Mouse (Mus musculus) MEL (cell line): ENCODE data around the gene Phyhipl. TPM values are rescaled to one million over a fixed set of nuclear protein-coding genes. Genes with fewer than 3 reads are reported as not detected.

ENCODE experiments used
- DNase-seq: peaks from one replicate; pipeline ENCODE4 v3.0.0; 2011; ENCODE audit warnings: low read depth, low spot score
- H3K27ac ChIP-seq: 2 replicates; pipeline ENCODE4 v1.5.1; 2012; ENCODE audit warnings: low read depth, mild to moderate bottlenecking, control low read depth, low read length, moderate library complexity; ENCODE audit not compliant: control insufficient read depth
- H3K27me3 ChIP-seq, 2 experiments: fragments of 150-350 bp in 1 of 2; sonication (generic) in 1 of 2; 2 replicates each; pipeline ENCODE4 v1.6.1; 2012; ENCODE audit warnings: low read length in 2 of 2, mild to moderate bottlenecking in 2 of 2, improper control_type of control experiment in 1 of 2, moderate library complexity in 1 of 2; ENCODE audit not compliant: insufficient read depth in 2 of 2, control insufficient read depth in 1 of 2
- H3K36me3 ChIP-seq, 2 experiments: 2 replicates each; pipeline ENCODE4 v1.6.1; 2012 to 2014; ENCODE audit warnings: low read length in 2 of 2, improper control_type of control experiment in 1 of 2, inconsistent platforms in 1 of 2, mild to moderate bottlenecking in 1 of 2; ENCODE audit not compliant: insufficient read depth in 2 of 2, control insufficient read depth in 1 of 2
- H3K4me1 ChIP-seq, 2 experiments: fragments of 150-350 bp in 1 of 2; sonication (generic) in 1 of 2; 2 replicates each; pipeline ENCODE4 v1.6.1; 2012; ENCODE audit warnings: low read length in 2 of 2, improper control_type of control experiment in 1 of 2, mild to moderate bottlenecking in 1 of 2; ENCODE audit not compliant: insufficient read depth in 2 of 2, control insufficient read depth in 1 of 2
- H3K4me3 ChIP-seq, 2 experiments: fragments of 150-350 bp in 1 of 2; sonication (generic) in 1 of 2; 2 replicates each; pipeline ENCODE4 v1.5.1; 2012; ENCODE audit warnings: low read depth in 2 of 2, low read length in 2 of 2, mild to moderate bottlenecking in 2 of 2, moderate library complexity in 2 of 2, control low read depth in 1 of 2, improper control_type of control experiment in 1 of 2; ENCODE audit not compliant: control insufficient read depth in 1 of 2, insufficient read depth in 1 of 2
- H3K79me2 ChIP-seq: 2 replicates; pipeline ENCODE4 v1.6.1; 2012; ENCODE audit warnings: mild to moderate bottlenecking, low read length, moderate library complexity; ENCODE audit not compliant: control insufficient read depth, poor library complexity, insufficient read depth
- H3K9ac ChIP-seq: 2 replicates; pipeline ENCODE4 v1.6.1; 2012; ENCODE audit warnings: low read depth, mild to moderate bottlenecking, control low read depth, low read length, moderate library complexity; ENCODE audit not compliant: control insufficient read depth, poor library complexity, severe bottlenecking
- H3K9me3 ChIP-seq: fragments of 150-350 bp; sonication (generic); replicated peaks from 2 replicates; pipeline ENCODE4 v1.6.1; 2012; ENCODE audit warnings: mild to moderate bottlenecking, low read length, improper control_type of control experiment, moderate library complexity; ENCODE audit not compliant: insufficient read depth
- BHLHE40 ChIP-seq: IDR thresholded peaks from 2 replicates; pipeline ENCODE4 v1.6.1; 2012; ENCODE audit warnings: low read depth, mild to moderate bottlenecking, inconsistent platforms, low read length, improper control_type of control experiment, borderline replicate concordance
- CHD1 ChIP-seq: IDR thresholded peaks from 2 replicates; pipeline ENCODE4 v1.6.1; 2012; ENCODE audit warnings: low read depth, mild to moderate bottlenecking, inconsistent platforms, low read length, improper control_type of control experiment
- CHD2 ChIP-seq: IDR thresholded peaks from 2 replicates; pipeline ENCODE4 v1.6.1; 2011; ENCODE audit warnings: low read length, improper control_type of control experiment
- E2F4 ChIP-seq: IDR thresholded peaks from 2 replicates; pipeline ENCODE4 v1.6.1; 2011; ENCODE audit warnings: low read depth, low read length, improper control_type of control experiment, borderline replicate concordance
- ELF1 ChIP-seq: IDR thresholded peaks from 2 replicates; pipeline ENCODE4 v1.6.1; 2014; ENCODE audit warnings: low read depth, mild to moderate bottlenecking, inconsistent platforms, low read length, improper control_type of control experiment, moderate library complexity
- ETS1 ChIP-seq: IDR thresholded peaks from 2 replicates; pipeline ENCODE4 v1.6.1; 2012; ENCODE audit warnings: low read depth, mild to moderate bottlenecking, inconsistent platforms, low read length, improper control_type of control experiment, moderate library complexity
- GABPA ChIP-seq: IDR thresholded peaks from 2 replicates; pipeline ENCODE4 v1.6.1; 2012; ENCODE audit warnings: low read depth, mild to moderate bottlenecking, inconsistent platforms, low read length, improper control_type of control experiment, moderate library complexity
- KAT2A ChIP-seq: conservative IDR thresholded peaks from 2 replicates; pipeline ENCODE4 v1.6.1; 2012; ENCODE audit warnings: low read depth, low read length, improper control_type of control experiment, inconsistent platforms
- MAFK ChIP-seq: IDR thresholded peaks from 2 replicates; pipeline ENCODE4 v1.6.1; 2011; ENCODE audit warnings: low read depth, mild to moderate bottlenecking, low read length, improper control_type of control experiment, borderline replicate concordance
- MAZ ChIP-seq: IDR thresholded peaks from 2 replicates; pipeline ENCODE4 v1.6.1; 2012; ENCODE audit warnings: low read depth, mild to moderate bottlenecking, inconsistent platforms, low read length, improper control_type of control experiment
- MEF2A ChIP-seq: IDR thresholded peaks from 2 replicates; pipeline ENCODE4 v1.6.1; 2014; ENCODE audit warnings: low read depth, mild to moderate bottlenecking, inconsistent platforms, low read length, improper control_type of control experiment; ENCODE audit not compliant: poor library complexity, insufficient replicate concordance, severe bottlenecking; ENCODE audit errors: extremely low read depth
- MXI1 ChIP-seq: IDR thresholded peaks from 2 replicates; pipeline ENCODE4 v1.6.1; 2011; ENCODE audit warnings: mild to moderate bottlenecking, low read depth, low read length, improper control_type of control experiment
- MYB ChIP-seq: IDR thresholded peaks from 2 replicates; pipeline ENCODE4 v1.6.1; 2011; ENCODE audit warnings: mild to moderate bottlenecking, low read depth, low read length, improper control_type of control experiment
- NELFE ChIP-seq: IDR thresholded peaks from 2 replicates; pipeline ENCODE4 v1.6.1; 2011; ENCODE audit warnings: low read depth, low read length, improper control_type of control experiment
- NRF1 ChIP-seq: IDR thresholded peaks from 2 replicates; pipeline ENCODE4 v1.6.1; 2014; ENCODE audit warnings: low read depth, mild to moderate bottlenecking, inconsistent platforms, low read length, improper control_type of control experiment, moderate library complexity; ENCODE audit not compliant: poor library complexity, insufficient read depth, severe bottlenecking
- POLR2AphosphoS2 ChIP-seq: IDR thresholded peaks from 2 replicates; pipeline ENCODE4 v1.6.1; 2011; ENCODE audit warnings: low read length, improper control_type of control experiment
- POLR2AphosphoS5 ChIP-seq: IDR thresholded peaks from 2 replicates; pipeline ENCODE4 v1.6.1; 2012; ENCODE audit warnings: low read depth, borderline replicate concordance, mild to moderate bottlenecking, inconsistent platforms, low read length, moderate library complexity, mixed read lengths
- RCOR1 ChIP-seq: IDR thresholded peaks from 2 replicates; pipeline ENCODE4 v1.6.1; 2012; ENCODE audit warnings: low read depth, mild to moderate bottlenecking, inconsistent platforms, low read length, improper control_type of control experiment
- SMC3 ChIP-seq: IDR thresholded peaks from 2 replicates; pipeline ENCODE4 v1.6.1; 2011; ENCODE audit warnings: low read depth, low read length, improper control_type of control experiment
- TCF12 ChIP-seq: IDR thresholded peaks from 2 replicates; pipeline ENCODE4 v1.6.1; 2014; ENCODE audit warnings: low read depth, mild to moderate bottlenecking, inconsistent platforms, low read length, improper control_type of control experiment, moderate library complexity
- UBTF ChIP-seq: IDR thresholded peaks from 2 replicates; pipeline ENCODE4 v1.6.1; 2012; ENCODE audit warnings: low read depth, mild to moderate bottlenecking, inconsistent platforms, low read length, improper control_type of control experiment, moderate library complexity, borderline replicate concordance; ENCODE audit not compliant: insufficient read depth
- USF1 ChIP-seq: IDR thresholded peaks from 2 replicates; pipeline ENCODE4 v1.6.1; 2014; ENCODE audit warnings: low read depth, mild to moderate bottlenecking, inconsistent platforms, low read length, improper control_type of control experiment, moderate library complexity
- USF2 ChIP-seq, 2 experiments: IDR thresholded peaks; 2 replicates each; pipeline ENCODE4 v1.6.1; 2011 to 2012; ENCODE audit warnings: improper control_type of control experiment in 2 of 2, low read length in 2 of 2, borderline replicate concordance in 1 of 2, inconsistent platforms in 1 of 2, low read depth in 1 of 2, mild to moderate bottlenecking in 1 of 2; ENCODE audit not compliant: insufficient read depth in 1 of 2
- ZKSCAN1 ChIP-seq: IDR thresholded peaks from 2 replicates; pipeline ENCODE4 v1.6.1; 2012; ENCODE audit warnings: low read depth, mild to moderate bottlenecking, inconsistent platforms, low read length, improper control_type of control experiment, moderate library complexity
- ZMIZ1 ChIP-seq: IDR thresholded peaks from 2 replicates; pipeline ENCODE4 v1.6.1; 2012; ENCODE audit warnings: low read depth, mild to moderate bottlenecking, inconsistent platforms, low read length, improper control_type of control experiment, moderate library complexity
- polyA plus RNA-seq, 2 experiments: library from polyadenylated mRNA; stranded (reverse) in 1 of 2; unstranded in 1 of 2; fragments of >175 nt in 1 of 2; fragments of >200 nt in 1 of 2; gene quantifications; 2 replicates each; pipeline versions ENCODE4 v1.2.1 to v1.2.4; 2012; ENCODE audit warnings: low replicate concordance in 2 of 2, low read depth in 1 of 2; ENCODE audit not compliant: insufficient read length in 2 of 2, insufficient read depth in 1 of 2, missing spikeins in 1 of 2
- total RNA-seq: library from RNA; depleted of rRNA; stranded (reverse); fragments of 300-350 nt; gene quantifications from 2 replicates; pipeline ENCODE4 v1.2.3, GENCODE M21; 2012

Gene Phyhipl
- total and polyA plus RNA-seq, 3 experiments = not detected

DNA sequence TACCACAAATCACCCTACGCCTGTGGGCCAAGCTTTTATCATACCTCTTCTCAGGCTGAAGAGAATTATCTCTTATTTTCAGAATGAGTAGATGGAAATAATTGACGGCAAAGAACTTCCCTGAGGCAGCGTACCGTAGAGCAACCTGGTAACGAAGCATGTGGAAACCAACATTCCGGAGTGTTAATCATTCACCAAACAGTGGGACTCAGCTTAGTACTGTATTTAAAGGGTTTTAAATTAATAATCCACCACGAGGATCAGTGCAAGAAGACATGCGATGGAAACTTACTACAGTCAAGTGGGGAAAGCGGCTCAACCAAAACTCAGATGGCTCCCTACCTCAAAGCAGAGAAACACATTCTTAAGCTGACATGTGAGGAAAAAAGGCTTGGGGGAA is 12.6 kb downstream of the Phyhipl start:
- H3K4me1 ChIP-seq = no peaks in the 10 kb centered on the region
- DNase-seq = no peak

DNA sequence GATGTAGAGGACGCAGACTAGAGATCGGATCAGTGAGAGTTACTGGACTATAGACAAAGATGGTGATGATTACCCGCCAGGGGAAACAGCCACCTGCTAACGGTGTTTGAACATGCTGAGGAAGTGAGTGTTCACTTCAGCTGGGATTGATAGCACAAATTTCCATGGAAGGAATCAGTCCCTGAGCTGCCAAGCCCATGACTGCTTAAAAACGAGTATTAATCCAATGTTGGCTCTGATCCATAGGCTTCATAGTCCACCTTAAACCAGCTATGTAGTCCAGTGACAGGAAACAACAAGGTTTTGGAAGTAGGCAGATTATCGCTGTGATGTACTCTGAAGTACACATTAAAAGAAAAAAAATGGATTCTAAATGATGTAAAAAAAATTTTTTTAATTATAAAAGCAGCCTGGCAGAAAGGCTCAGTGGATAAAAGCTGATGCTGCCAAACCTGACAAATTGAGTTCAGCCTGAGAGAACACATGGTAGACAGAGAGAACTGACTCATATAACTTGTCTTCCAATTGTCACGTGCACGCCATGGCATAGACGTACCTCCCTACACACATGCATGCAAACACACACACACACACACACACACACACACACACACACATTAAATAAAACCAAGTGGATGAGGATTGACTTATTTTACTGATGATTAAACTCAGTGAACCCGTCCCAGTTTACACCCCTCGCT is 14.7 kb downstream of the Phyhipl start:
- no peak for TF ChIP-seq USF2 (IDR thresholded peaks at IDR 0.05; ENCODE audit: borderline replicate concordance in 1 of 2, insufficient read depth in 1 of 2, low read depth in 1 of 2, low read length in 2 of 2)
- TF ChIP-seq MAFK = no peak
- TF ChIP-seq CHD1 = no peak
- TF ChIP-seq ZMIZ1 = no peak
- no peak for TF ChIP-seq UBTF
- TF ChIP-seq GABPA = no peak
- no peak for TF ChIP-seq NRF1
- no peak for TF ChIP-seq ELF1
- TF ChIP-seq RCOR1 = no peak
- TF ChIP-seq USF1 = no peak
- TF ChIP-seq NELFE = no peak
- no peak for TF ChIP-seq POLR2AphosphoS2
- TF ChIP-seq MXI1 = no peak
- no peak for TF ChIP-seq POLR2AphosphoS5
- TF ChIP-seq MYB = no peak
- no peak for TF ChIP-seq SMC3
- TF ChIP-seq BHLHE40 = no peak
- no peak for TF ChIP-seq CHD2
- TF ChIP-seq KAT2A = no peak
- no peak for TF ChIP-seq ETS1
- H3K9me3 ChIP-seq = no peaks in the 10 kb centered on the region
- no peak overlapping the region for H3K4me3 ChIP-seq

More for the DNA sequence above, 12.6 kb downstream of the Phyhipl start:
- H3K4me3 ChIP-seq = no peak overlapping the region
- no peaks in the 10 kb centered on the region for H3K36me3 ChIP-seq
- H3K27ac ChIP-seq = no peak overlapping the region
- no peaks in the 10 kb centered on the region for H3K27me3 ChIP-seq
- no peak for TF ChIP-seq MAZ
- TF ChIP-seq E2F4 = no peak
- no peak for TF ChIP-seq USF2 (IDR thresholded peaks at IDR 0.05; ENCODE audit: borderline replicate concordance in 1 of 2, insufficient read depth in 1 of 2, low read depth in 1 of 2, low read length in 2 of 2)
- no peak for TF ChIP-seq MEF2A
- TF ChIP-seq TCF12 = no peak
- no peak for TF ChIP-seq ZKSCAN1
- no peaks in the 10 kb centered on the region for H3K9me3 ChIP-seq
- no peak overlapping the region for H3K9ac ChIP-seq
- no peaks in the 10 kb centered on the region for H3K79me2 ChIP-seq

More for the DNA sequence above, 14.7 kb downstream of the Phyhipl start:
- Histone ChIP-seq H3K4me1 (no peaks in the 10 kb centered on the region), H3K27me3 (no peaks in the 10 kb centered on the region), H3K36me3 (no peaks in the 10 kb centered on the region), H3K79me2 (no peaks in the 10 kb centered on the region), H3K9ac (no peak overlapping the region), H3K27ac (no peak overlapping the region)
- no peak for DNase-seq
